Mouse (Mus musculus) thymus, adult 2 months (tissue): ENCODE data around the gene Ubash3a.

Experiments
- CTCF ChIP-seq: fragments of 200-500 bp; IDR thresholded peaks from 2 replicates; pipeline ENCODE4 v1.5.1; 2012; ENCODE audit warnings: mild to moderate bottlenecking, control low read depth, low read length, moderate library complexity, borderline replicate concordance; ENCODE audit not compliant: control insufficient read depth, poor library complexity, insufficient read depth; ENCODE audit errors: extremely low read depth
- POLR2A ChIP-seq: fragments of 200-500 bp; IDR thresholded peaks from 2 replicates; pipeline ENCODE4 v1.6.1; 2012; ENCODE audit warnings: mild to moderate bottlenecking, low read length, control low read depth, moderate library complexity; ENCODE audit not compliant: control insufficient read depth, poor library complexity, insufficient read depth; ENCODE audit errors: extremely low read depth

GRCm38 (mm10) chr17:31265171-31265572, 57.5 kb downstream of the Ubash3a start:
- no peak for TF ChIP-seq CTCF
- TF ChIP-seq POLR2A, result no peak
